Mouse (Mus musculus) hindbrain, embryonic 12.5 days (tissue): ENCODE measurements at regions not wholly inside any gene's neighbourhood (a gene's known extent, or its start where the extent isn't known, plus 50 kb on each side); places are given as distances from the start of the nearest gene placed in this dataset.

Experiments
- ATAC-seq: fragments of 200-750 bp; cut with Nextera tagmentation; 2 replicates; pipeline ENCODE4 v1.8.0; 2017; ENCODE audit warnings: moderate TSS enrichment; ENCODE audit not compliant: low FRiP score
- H3K27ac ChIP-seq: fragments of 300-500 bp; sonication (generic); 2 replicates; pipeline ENCODE4 v1.5.1; 2016; ENCODE audit warnings: mild to moderate bottlenecking
- H3K27me3 ChIP-seq: fragments of 300-500 bp; sonication (generic); 2 replicates; pipeline ENCODE4 v1.6.1; 2016; ENCODE audit warnings: mild to moderate bottlenecking
- H3K36me3 ChIP-seq: fragments of 300-500 bp; sonication (generic); 2 replicates; pipeline ENCODE4 v1.6.1; 2016; ENCODE audit warnings: mild to moderate bottlenecking
- H3K4me1 ChIP-seq: fragments of 300-500 bp; sonication (generic); 2 replicates; pipeline ENCODE4 v1.6.1; 2016
- H3K4me2 ChIP-seq: fragments of 300-500 bp; sonication (generic); replicated peaks from 2 replicates; pipeline ENCODE4 v1.6.1; 2016; ENCODE audit warnings: mild to moderate bottlenecking
- H3K4me3 ChIP-seq: fragments of 300-500 bp; sonication (generic); 2 replicates; pipeline ENCODE4 v1.5.1; 2016; ENCODE audit warnings: mild to moderate bottlenecking
- H3K9ac ChIP-seq: fragments of 300-500 bp; sonication (generic); 2 replicates; pipeline ENCODE4 v1.6.1; 2016; ENCODE audit warnings: mild to moderate bottlenecking, moderate library complexity
- H3K9me3 ChIP-seq: fragments of 300-500 bp; sonication (generic); replicated peaks from 2 replicates; pipeline ENCODE4 v1.6.1; 2016; ENCODE audit warnings: mild to moderate bottlenecking
- WGBS: fragments of 180-500 bp; shearing (Covaris S2); methylation state at CpG from one replicate; pipeline ENCODE4 v1.1.7; 2016; 5-methylcytosine and 5-hydroxymethylcytosine counted together

GRCm38 (mm10) chr10:118739849-118740481 lies 130.0 kb downstream of the Dyrk2 start:
- no peak overlapping the region for H3K4me2 ChIP-seq
- WGBS, result 72% methylated on average over 10 of the region's 10 CpGs

GRCm38 (mm10) chr10:118743831-118744230 lies 126.2 kb downstream of the Dyrk2 start:
- Histone ChIP-seq H3K27ac (no peak overlapping the region), H3K4me3 (no peak overlapping the region), H3K9ac (no peak overlapping the region), H3K4me2 (no peak overlapping the region), H3K4me1 (peaks cover 6% of the 10 kb centered on the region), H3K36me3 (no peaks in the 10 kb centered on the region), H3K27me3 (no peaks in the 10 kb centered on the region), H3K9me3 (no peaks in the 10 kb centered on the region)
- no peak for ATAC-seq
- 90% methylated on average over 9 of the region's 9 CpGs for WGBS

More at GRCm38 (mm10) chr10:118739849-118740481, 130.0 kb downstream of the Dyrk2 start:
- H3K9me3 ChIP-seq, result no peaks in the 10 kb centered on the region
- no peaks in the 10 kb centered on the region for H3K36me3 ChIP-seq
- H3K4me1 ChIP-seq, result no peaks in the 10 kb centered on the region
- ATAC-seq, result no peak
- no peak overlapping the region for H3K9ac ChIP-seq
- no peaks in the 10 kb centered on the region for H3K27me3 ChIP-seq
- H3K4me3 ChIP-seq, result no peak overlapping the region
- no peak overlapping the region for H3K27ac ChIP-seq

DNA sequence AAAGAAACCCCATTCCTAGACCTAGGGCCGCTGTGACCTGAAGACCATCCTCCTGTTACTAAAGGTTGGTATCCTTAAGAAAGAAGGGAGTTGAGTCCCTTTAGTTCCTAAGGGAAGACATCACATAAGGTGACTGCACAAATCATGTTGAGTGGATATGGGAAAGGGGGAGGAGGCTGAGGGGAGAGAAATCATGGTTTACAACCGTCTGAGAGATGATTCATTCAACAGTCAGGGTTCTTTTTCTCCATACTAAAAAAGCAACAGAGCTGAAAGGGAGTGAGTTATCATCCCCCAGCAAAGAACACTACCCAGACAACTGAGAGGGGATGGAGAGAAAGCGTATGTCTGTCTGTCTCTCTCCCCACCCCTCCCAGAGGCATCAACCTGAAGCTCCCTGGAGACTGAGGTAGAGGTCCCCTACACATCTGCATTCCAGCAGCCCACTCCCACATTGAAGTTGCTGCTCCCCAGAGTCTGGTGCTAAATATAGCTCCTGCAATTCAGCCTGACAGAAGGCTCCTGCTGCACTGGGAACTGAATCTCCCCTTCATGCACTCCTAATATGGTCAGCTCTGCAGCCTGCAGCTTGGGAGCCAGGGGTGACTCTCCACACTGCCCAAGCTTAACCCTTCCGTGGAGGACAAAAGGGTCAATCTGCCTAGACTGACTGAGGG lies 123.2 kb downstream of the Dyrk2 start:
- Histone ChIP-seq H3K27ac (no peak overlapping the region), H3K9ac (no peak overlapping the region), H3K9me3 (no peaks in the 10 kb centered on the region), H3K4me3 (no peak overlapping the region), H3K4me1 (peaks cover 6% of the 10 kb centered on the region), H3K4me2 (no peak overlapping the region), H3K36me3 (no peaks in the 10 kb centered on the region), H3K27me3 (no peaks in the 10 kb centered on the region)
- ATAC-seq, result no peak; the same call in 1 of the 2 replicates
- WGBS, result 59% methylated on average over 4 of the region's 4 CpGs

GRCm38 (mm10) chr10:118749039-118749438 lies 121.0 kb downstream of the Dyrk2 start:
- H3K4me3 ChIP-seq, result no peak overlapping the region
- WGBS, result 90% methylated on average over 1 of the region's 1 CpGs

DNA sequence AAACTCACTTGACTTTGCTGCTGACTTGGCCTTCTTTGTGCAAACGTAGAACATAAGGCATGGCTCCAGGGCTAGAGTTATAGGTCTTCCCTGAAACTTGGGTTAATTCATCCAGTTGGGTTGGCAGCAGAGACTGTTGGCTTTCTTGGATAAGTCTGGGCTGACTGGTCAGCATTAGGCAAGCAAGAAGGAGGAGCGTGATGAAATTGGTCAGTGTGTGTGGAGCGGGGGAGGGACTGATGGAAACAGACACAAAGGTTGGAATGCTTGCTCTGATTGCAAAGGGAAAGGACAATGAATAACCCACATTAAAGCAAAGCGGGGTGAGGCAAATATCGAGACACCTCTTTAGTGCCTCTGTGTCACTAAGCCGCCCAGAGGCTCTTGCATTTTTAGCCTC lies 120.3 kb downstream of the Dyrk2 start:
- no peak overlapping the region for H3K4me3 ChIP-seq
- WGBS, result 71% methylated on average over 6 of the region's 6 CpGs
- H3K4me1 ChIP-seq, result peaks cover 6% of the 10 kb centered on the region
- H3K36me3 ChIP-seq, result no peaks in the 10 kb centered on the region
- no peaks in the 10 kb centered on the region for H3K9me3 ChIP-seq
- H3K4me2 ChIP-seq, result no peak overlapping the region
- ATAC-seq, result no peak
- no peak overlapping the region for H3K9ac ChIP-seq
- H3K27me3 ChIP-seq, result no peaks in the 10 kb centered on the region
- H3K27ac ChIP-seq, result no peak overlapping the region

More at GRCm38 (mm10) chr10:118749039-118749438, 121.0 kb downstream of the Dyrk2 start:
- no peak for ATAC-seq
- Histone ChIP-seq H3K4me1 (peaks cover 6% of the 10 kb centered on the region), H3K9me3 (no peaks in the 10 kb centered on the region), H3K9ac (no peak overlapping the region), H3K27ac (no peak overlapping the region), H3K4me2 (no peak overlapping the region), H3K27me3 (no peaks in the 10 kb centered on the region), H3K36me3 (no peaks in the 10 kb centered on the region)

GRCm38 (mm10) chr10:118751110-118751509 lies 118.9 kb downstream of the Dyrk2 start:
- H3K9ac ChIP-seq, result no peak overlapping the region
- no peaks in the 10 kb centered on the region for H3K36me3 ChIP-seq
- H3K4me2 ChIP-seq, result no peak overlapping the region
- no peaks in the 10 kb centered on the region for H3K9me3 ChIP-seq
- H3K27me3 ChIP-seq, result no peaks in the 10 kb centered on the region
- no peak overlapping the region for H3K27ac ChIP-seq
- no peak for ATAC-seq
- WGBS, result 86% methylated on average over 2 of the region's 2 CpGs
- H3K4me1 ChIP-seq, result peaks cover 6% of the 10 kb centered on the region
- no peak overlapping the region for H3K4me3 ChIP-seq

- Histone ChIP-seq H3K4me1 (no peaks in the 10 kb centered on the region; the same call in 1 of the 2 replicates), H3K9ac (no peak overlapping the region), H3K4me3 (no peak overlapping the region), H3K27ac (no peak overlapping the region), H3K36me3 (no peaks in the 10 kb centered on the region), H3K4me2 (no peak overlapping the region), H3K27me3 (no peaks in the 10 kb centered on the region), H3K9me3 (no peaks in the 10 kb centered on the region)
- ATAC-seq, result no peak
- 81% methylated on average over 5 of the region's 5 CpGs for WGBS
Observed at GRCm38 (mm10) chr10:118753061-118753775, 116.8 kb downstream of the Dyrk2 start.

- H3K27me3 ChIP-seq, result no peaks in the 10 kb centered on the region
- no peak overlapping the region for H3K27ac ChIP-seq
- WGBS, result 87% methylated on average over 13 of the region's 13 CpGs
- no peak for ATAC-seq
- no peaks in the 10 kb centered on the region for H3K9me3 ChIP-seq
- no peak overlapping the region for H3K4me2 ChIP-seq
- H3K4me3 ChIP-seq, result no peak overlapping the region
- H3K4me1 ChIP-seq, result no peaks in the 10 kb centered on the region; the same call in 1 of the 2 replicates
- H3K9ac ChIP-seq, result no peak overlapping the region
- no peaks in the 10 kb centered on the region for H3K36me3 ChIP-seq
Observed at GRCm38 (mm10) chr10:118754791-118755190, 115.2 kb downstream of the Dyrk2 start.

- 88% methylated on average over 18 of the region's 18 CpGs for WGBS
- no peak overlapping the region for H3K27ac ChIP-seq
- no peak overlapping the region for H3K4me2 ChIP-seq
- no peak overlapping the region for H3K9ac ChIP-seq
- H3K4me1 ChIP-seq, result peaks cover 2% of the 10 kb centered on the region; the same call in 1 of the 2 replicates
- H3K4me3 ChIP-seq, result no peak overlapping the region
- ATAC-seq, result no peak
- no peaks in the 10 kb centered on the region for H3K36me3 ChIP-seq
- H3K27me3 ChIP-seq, result no peaks in the 10 kb centered on the region
- H3K9me3 ChIP-seq, result no peaks in the 10 kb centered on the region
Observed at GRCm38 (mm10) chr10:118758825-118759471, 111.1 kb downstream of the Dyrk2 start.

- 60% methylated on average over 8 of the region's 8 CpGs for WGBS
- Histone ChIP-seq H3K27ac (no peak overlapping the region), H3K36me3 (no peaks in the 10 kb centered on the region), H3K4me2 (no peak overlapping the region), H3K27me3 (no peaks in the 10 kb centered on the region), H3K9ac (no peak overlapping the region), H3K4me3 (no peak overlapping the region), H3K9me3 (no peaks in the 10 kb centered on the region), H3K4me1 (peaks cover 2% of the 10 kb centered on the region; the same call in 1 of the 2 replicates)
- ATAC-seq, result no peak
Observed at GRCm38 (mm10) chr10:118760441-118760840, 109.6 kb downstream of the Dyrk2 start.

DNA sequence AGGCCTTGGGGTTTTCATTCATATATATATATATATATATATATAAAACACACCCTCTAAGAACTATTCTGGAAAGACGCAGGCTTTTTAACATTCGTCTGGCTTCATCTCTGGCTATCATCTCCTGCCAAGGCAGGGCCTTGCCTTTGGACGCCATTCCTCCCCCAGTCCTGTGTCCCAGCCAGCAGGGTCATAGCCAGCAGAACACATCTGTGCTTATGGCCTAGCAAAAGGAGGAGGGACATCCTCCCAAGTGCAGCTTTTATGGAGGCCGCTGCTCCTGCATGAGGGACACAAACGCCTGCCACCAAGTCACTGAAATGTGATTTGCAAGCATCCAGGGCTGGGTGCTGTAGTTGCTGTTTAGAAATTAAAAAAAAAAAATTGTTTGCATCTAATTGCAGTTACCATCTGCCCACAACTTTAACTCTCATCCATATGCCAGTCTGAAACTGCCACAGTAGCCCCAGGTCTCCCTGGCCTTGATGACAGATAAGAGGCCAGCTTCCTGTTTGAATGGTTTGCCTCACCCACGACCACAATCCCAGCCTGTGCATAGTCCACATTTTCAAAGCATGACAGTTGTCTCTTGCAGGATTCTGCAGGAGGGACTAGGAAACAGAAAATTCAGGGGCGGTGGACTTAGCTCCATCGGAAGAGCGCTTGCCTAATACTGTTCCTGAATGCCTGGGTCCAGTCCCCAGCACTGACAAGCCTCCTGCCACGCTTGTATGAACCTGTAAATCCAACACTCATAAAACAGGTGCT lies 108.7 kb downstream of the Dyrk2 start:
- no peak overlapping the region for H3K9ac ChIP-seq
- H3K9me3 ChIP-seq, result no peaks in the 10 kb centered on the region
- peaks cover 2% of the 10 kb centered on the region; the same call in 1 of the 2 replicates for H3K4me1 ChIP-seq
- WGBS, result 84% methylated on average over 10 of the region's 10 CpGs
- no peaks in the 10 kb centered on the region for H3K27me3 ChIP-seq
- ATAC-seq, result no peak
- no peak overlapping the region for H3K4me3 ChIP-seq
- no peak overlapping the region for H3K27ac ChIP-seq
- H3K4me2 ChIP-seq, result no peak overlapping the region
- no peaks in the 10 kb centered on the region for H3K36me3 ChIP-seq
